Mouse (Mus musculus): Measurements from ENCODE around the gene Fibcd1. TPM values are rescaled to one million over a fixed set of nuclear protein-coding genes. Genes with fewer than 3 reads are reported as not detected.

Gene Fibcd1
- polyA plus RNA-seq, 1 experiment: 1.1 TPM

DNA sequence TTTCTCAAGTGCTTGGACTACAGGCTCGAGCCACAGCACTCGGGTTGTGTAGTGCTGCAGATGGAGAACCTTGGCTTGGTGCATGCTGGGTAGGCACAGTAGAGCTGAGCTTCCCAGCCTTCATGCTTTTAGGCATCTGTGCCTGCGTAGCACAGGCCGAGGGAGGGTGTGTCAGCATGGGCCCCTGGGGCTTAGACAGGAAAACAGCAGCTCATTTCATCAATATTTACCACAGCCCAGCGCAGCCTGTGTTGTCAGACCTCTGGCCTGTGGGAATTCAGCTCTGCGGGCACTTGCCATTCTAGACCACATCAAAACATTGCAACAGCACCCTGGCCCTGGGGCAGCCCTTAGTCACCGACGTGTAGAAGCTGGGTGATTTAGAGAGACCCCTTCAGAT is 10.2 kb upstream of the Fibcd1 start:
- H3K79me3 ChIP-seq (ENCODE audit: low read depth): no peaks in the 10 kb centered on the region
- no peak overlapping the region for H3ac ChIP-seq (ENCODE audit: control insufficient read depth, insufficient read length, low read depth)
- no peak overlapping the region for H3K4me3 ChIP-seq (ENCODE audit: insufficient read depth, poor library complexity, severe bottlenecking)
- TF ChIP-seq FOSL1 (IDR thresholded peaks at IDR 0.05; ENCODE audit: insufficient read depth, low read length, poor library complexity, severe bottlenecking): no peak
- TF ChIP-seq USF1 (IDR thresholded peaks at IDR 0.05; ENCODE audit: low read depth): no peak
- no peak for TF ChIP-seq MAX (IDR thresholded peaks at IDR 0.05)
- TF ChIP-seq CTCF (IDR thresholded peaks at IDR 0.05; ENCODE audit: control insufficient read depth, insufficient read depth, insufficient read length): no peak
- TF ChIP-seq MYOG (IDR thresholded peaks at IDR 0.05; ENCODE audit: control insufficient read depth, extremely low read depth, insufficient read length): no peak
- TF ChIP-seq CEBPB (IDR thresholded peaks at IDR 0.05; ENCODE audit: low read depth): no peak
- no peak for TF ChIP-seq MYOD1 (IDR thresholded peaks at IDR 0.05; ENCODE audit: control insufficient read depth, insufficient read length, low read depth)
- no peaks in the 10 kb centered on the region for H3K79me2 ChIP-seq (ENCODE audit: control insufficient read depth, insufficient read depth)
- H3K27me3 ChIP-seq (ENCODE audit: control insufficient read depth, insufficient read depth, insufficient read length): peaks cover 33% of the 10 kb centered on the region
- H3K36me3 ChIP-seq (ENCODE audit: control insufficient read depth, insufficient read depth): no peaks in the 10 kb centered on the region

DNA sequence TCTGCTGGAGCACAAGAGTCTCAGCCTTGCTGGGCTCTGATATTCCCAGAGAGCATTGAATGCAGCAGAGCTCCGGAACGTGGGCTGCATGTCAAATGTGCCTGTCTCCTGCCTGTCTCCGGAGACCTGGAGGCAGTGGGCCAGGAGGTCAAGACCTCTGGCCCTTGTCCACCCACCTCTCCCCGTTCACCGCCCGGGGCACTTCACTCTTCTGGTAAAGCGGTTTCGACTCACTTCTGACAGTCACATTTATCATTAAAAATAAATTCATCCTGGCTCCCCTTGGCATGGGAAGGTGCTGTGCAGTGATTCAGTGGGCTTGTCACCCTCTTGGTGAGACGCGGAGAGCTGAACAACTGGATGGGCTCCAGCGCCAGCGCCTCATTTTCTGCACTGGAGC is 4.3 kb upstream of the Fibcd1 start:
- TF ChIP-seq CEBPB (IDR thresholded peaks at IDR 0.05; ENCODE audit: low read depth) (no peak), MAX (IDR thresholded peaks at IDR 0.05) (no peak), CTCF (IDR thresholded peaks at IDR 0.05; ENCODE audit: control insufficient read depth, insufficient read depth, insufficient read length) (no peak), MYOD1 (IDR thresholded peaks at IDR 0.05; ENCODE audit: control insufficient read depth, insufficient read length, low read depth) (no peak), USF1 (IDR thresholded peaks at IDR 0.05; ENCODE audit: low read depth) (no peak), FOSL1 (IDR thresholded peaks at IDR 0.05; ENCODE audit: insufficient read depth, low read length, poor library complexity, severe bottlenecking) (no peak), MYOG (IDR thresholded peaks at IDR 0.05; ENCODE audit: control insufficient read depth, extremely low read depth, insufficient read length) (no peak)
- Histone ChIP-seq H3ac (ENCODE audit: control insufficient read depth, insufficient read length, low read depth) (no peak overlapping the region), H3K4me3 (ENCODE audit: insufficient read depth, poor library complexity, severe bottlenecking) (no peak overlapping the region), H3K79me3 (ENCODE audit: low read depth) (no peaks in the 10 kb centered on the region), H3K79me2 (ENCODE audit: control insufficient read depth, insufficient read depth) (no peaks in the 10 kb centered on the region), H3K27me3 (ENCODE audit: control insufficient read depth, insufficient read depth, insufficient read length) (peaks cover 28% of the 10 kb centered on the region), H3K36me3 (ENCODE audit: control insufficient read depth, insufficient read depth) (no peaks in the 10 kb centered on the region)

DNA sequence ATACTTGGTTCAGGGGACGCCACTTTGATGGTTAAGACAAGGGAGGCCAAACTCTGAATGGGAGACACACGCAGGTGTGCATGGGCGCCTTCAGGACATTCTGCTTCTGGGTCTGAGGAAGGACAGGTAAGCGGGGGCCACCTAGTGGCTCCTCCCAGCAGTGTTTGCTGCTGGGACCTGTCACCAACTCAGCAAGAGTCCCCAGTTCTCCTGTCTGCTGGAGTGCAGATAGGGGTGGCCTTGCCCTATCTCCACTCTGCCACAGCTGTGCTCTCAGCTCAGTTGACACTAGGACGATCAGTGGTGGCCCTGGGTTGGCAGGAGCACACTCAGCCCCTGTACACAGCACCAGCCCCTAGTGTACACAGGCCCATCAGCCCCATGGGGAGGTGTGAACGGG is 2.1 kb upstream of the Fibcd1 start:
- H3K36me3 ChIP-seq (ENCODE audit: control insufficient read depth, insufficient read depth): no peaks in the 10 kb centered on the region
- peaks cover 38% of the 10 kb centered on the region for H3K27me3 ChIP-seq (ENCODE audit: control insufficient read depth, insufficient read depth, insufficient read length)
- no peak for TF ChIP-seq MAX (IDR thresholded peaks at IDR 0.05)
- peak; percentile 27 for TF ChIP-seq CTCF (IDR thresholded peaks at IDR 0.05; ENCODE audit: control insufficient read depth, insufficient read depth, insufficient read length)
- no peak overlapping the region for H3K4me3 ChIP-seq (ENCODE audit: insufficient read depth, poor library complexity, severe bottlenecking)
- H3K79me3 ChIP-seq (ENCODE audit: low read depth): no peaks in the 10 kb centered on the region
- no peaks in the 10 kb centered on the region for H3K79me2 ChIP-seq (ENCODE audit: control insufficient read depth, insufficient read depth)
- no peak overlapping the region for H3ac ChIP-seq (ENCODE audit: control insufficient read depth, insufficient read length, low read depth)

DNA sequence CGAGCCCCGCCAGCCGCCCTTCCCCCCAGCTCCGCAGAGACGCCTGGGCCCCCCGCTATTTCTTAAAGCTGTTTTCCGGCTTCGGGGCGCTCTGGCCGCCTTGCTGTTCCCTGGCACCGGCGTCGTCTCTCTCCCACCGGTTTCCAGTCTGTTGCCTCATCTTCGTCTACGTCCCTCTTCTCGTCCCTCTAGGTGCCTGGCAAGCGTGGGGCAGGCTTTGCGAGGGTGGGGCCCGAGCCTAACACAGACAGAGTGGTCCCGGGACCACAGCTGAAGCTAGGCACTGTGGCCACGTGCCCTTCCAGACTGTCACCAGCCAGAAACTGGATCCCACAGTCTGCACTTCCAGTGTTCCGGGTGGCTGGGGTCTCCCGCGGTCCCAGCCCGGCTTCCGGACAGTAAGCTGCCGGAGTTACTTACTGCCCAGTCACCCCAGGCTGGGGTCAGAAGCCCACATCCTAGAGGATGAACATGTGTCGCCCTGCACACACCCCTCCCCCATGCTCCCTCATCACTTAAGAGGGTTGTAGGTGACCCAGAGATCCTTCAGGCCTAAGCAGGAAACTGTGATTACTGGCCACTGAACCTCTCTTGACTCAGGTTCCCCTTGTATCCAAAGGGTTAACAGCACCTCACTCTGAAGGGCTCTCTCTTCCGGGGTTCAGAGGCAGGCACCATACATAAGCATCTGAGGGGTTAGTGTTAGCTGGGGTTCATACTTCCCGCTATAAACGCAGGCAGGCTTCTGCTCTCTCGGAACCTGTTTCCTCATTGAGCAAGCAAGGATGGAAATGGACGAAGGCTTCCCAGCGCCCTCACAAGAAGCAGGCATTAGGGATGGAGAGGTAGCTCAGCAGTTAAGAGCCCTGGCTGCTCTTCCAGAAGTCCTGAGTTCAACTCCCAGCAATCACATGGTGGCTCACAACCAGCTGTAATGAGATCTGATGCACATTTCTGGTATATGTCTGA is 1.2 kb upstream of the Fibcd1 start:
- H3K4me3 ChIP-seq (ENCODE audit: insufficient read depth, poor library complexity, severe bottlenecking): no peak overlapping the region
- H3K79me2 ChIP-seq (ENCODE audit: control insufficient read depth, insufficient read depth): no peaks in the 10 kb centered on the region
- H3K27me3 ChIP-seq (ENCODE audit: control insufficient read depth, insufficient read depth, insufficient read length): peaks cover 43% of the 10 kb centered on the region

DNA sequence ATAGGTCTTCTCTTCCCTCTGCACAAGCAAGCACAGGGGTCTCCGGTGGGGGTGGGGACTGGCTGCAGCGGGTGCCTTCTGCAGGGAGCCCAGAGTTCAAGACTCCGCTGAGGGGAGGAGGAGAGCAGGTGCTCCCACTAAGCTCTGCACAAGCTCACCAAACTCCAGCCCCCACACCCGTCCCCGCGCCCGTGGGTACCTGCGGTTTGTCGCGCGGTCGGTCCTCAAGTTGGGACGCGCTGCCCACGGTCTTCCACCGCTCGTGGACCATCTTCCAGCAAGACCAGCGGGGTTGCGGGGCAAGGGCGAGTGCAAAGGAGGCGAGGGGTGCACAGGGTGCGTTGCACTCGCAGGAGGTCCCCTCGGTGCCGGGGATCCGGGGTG is 301 bp downstream of the Fibcd1 start:
- Histone ChIP-seq H3K79me2 (ENCODE audit: control insufficient read depth, insufficient read depth) (no peaks in the 10 kb centered on the region), H3K27me3 (ENCODE audit: control insufficient read depth, insufficient read depth, insufficient read length) (peaks cover 52% of the 10 kb centered on the region), H3K4me3 (ENCODE audit: insufficient read depth, poor library complexity, severe bottlenecking) (no peak overlapping the region), H3ac (ENCODE audit: control insufficient read depth, insufficient read length, low read depth) (no peak overlapping the region), H3K36me3 (ENCODE audit: control insufficient read depth, insufficient read depth) (no peaks in the 10 kb centered on the region), H3K79me3 (ENCODE audit: low read depth) (no peaks in the 10 kb centered on the region)
- TF ChIP-seq CTCF (IDR thresholded peaks at IDR 0.05; ENCODE audit: control insufficient read depth, insufficient read depth, insufficient read length) (no peak), FOSL1 (IDR thresholded peaks at IDR 0.05; ENCODE audit: insufficient read depth, low read length, poor library complexity, severe bottlenecking) (no peak), MYOG (IDR thresholded peaks at IDR 0.05; ENCODE audit: control insufficient read depth, extremely low read depth, insufficient read length) (no peak), CEBPB (IDR thresholded peaks at IDR 0.05; ENCODE audit: low read depth) (no peak), MAX (IDR thresholded peaks at IDR 0.05) (no peak)

More for the DNA sequence above, 1.2 kb upstream of the Fibcd1 start:
- no peaks in the 10 kb centered on the region for H3K79me3 ChIP-seq (ENCODE audit: low read depth)
- TF ChIP-seq CEBPB (IDR thresholded peaks at IDR 0.05; ENCODE audit: low read depth) (no peak), FOSL1 (IDR thresholded peaks at IDR 0.05; ENCODE audit: insufficient read depth, low read length, poor library complexity, severe bottlenecking) (no peak), MYOD1 (IDR thresholded peaks at IDR 0.05; ENCODE audit: control insufficient read depth, insufficient read length, low read depth) (no peak), USF1 (IDR thresholded peaks at IDR 0.05; ENCODE audit: low read depth) (no peak), MYOG (IDR thresholded peaks at IDR 0.05; ENCODE audit: control insufficient read depth, extremely low read depth, insufficient read length) (no peak)
- no peak overlapping the region for H3ac ChIP-seq (ENCODE audit: control insufficient read depth, insufficient read length, low read depth)
- H3K36me3 ChIP-seq (ENCODE audit: control insufficient read depth, insufficient read depth): no peaks in the 10 kb centered on the region

DNA sequence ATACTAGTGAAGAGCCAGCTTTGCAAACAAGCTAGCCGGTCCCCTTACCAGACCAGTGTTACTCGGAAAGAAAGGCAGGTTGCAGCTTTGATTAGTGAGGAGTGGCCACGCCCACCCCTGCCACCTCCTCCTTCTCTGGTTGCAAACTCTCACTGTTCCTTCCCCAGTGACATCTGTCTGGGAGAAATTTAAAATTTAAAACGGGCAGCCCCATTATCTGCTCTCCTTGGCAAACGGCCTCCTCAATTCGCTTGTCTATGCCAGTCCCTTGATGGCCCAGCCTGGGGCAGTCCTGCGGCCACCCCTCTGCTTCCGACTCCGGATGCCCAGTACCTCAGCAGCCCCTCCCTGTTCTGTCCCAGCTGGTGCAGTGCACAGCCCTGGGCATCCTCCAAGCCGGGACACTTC is 1.1 kb downstream of the Fibcd1 start:
- H3ac ChIP-seq (ENCODE audit: control insufficient read depth, insufficient read length, low read depth): no peak overlapping the region
- H3K79me3 ChIP-seq (ENCODE audit: low read depth): no peaks in the 10 kb centered on the region
- no peak overlapping the region for H3K4me3 ChIP-seq (ENCODE audit: insufficient read depth, poor library complexity, severe bottlenecking)
- no peak for TF ChIP-seq FOSL1 (IDR thresholded peaks at IDR 0.05; ENCODE audit: insufficient read depth, low read length, poor library complexity, severe bottlenecking)
- H3K27me3 ChIP-seq (ENCODE audit: control insufficient read depth, insufficient read depth, insufficient read length): peaks cover 58% of the 10 kb centered on the region
- H3K36me3 ChIP-seq (ENCODE audit: control insufficient read depth, insufficient read depth): no peaks in the 10 kb centered on the region
- H3K79me2 ChIP-seq (ENCODE audit: control insufficient read depth, insufficient read depth): no peaks in the 10 kb centered on the region
